Mouse (Mus musculus) left cerebral cortex, postnatal 14 days (tissue): Measurements from ENCODE around the gene Wnt8b. TPM values are rescaled to one million over a fixed set of nuclear protein-coding genes. Genes with fewer than 3 reads are reported as not detected.

Experiments
- DNase-seq, 2 experiments: peaks; one replicate each; pipeline ENCODE4 v3.0.0; 2021 to 2022; ENCODE audit warnings: low spot score in 2 of 2, mixed read lengths in 1 of 2
- intact Hi-C: fragments of 180-260 bp; cut with DNase I; formaldehyde crosslinking; loops from one replicate; pipeline ENCODE4 v1.15.1; 2025
- total RNA-seq, 2 experiments: library from RNA; stranded (reverse); gene quantifications; 2 replicates each; pipeline ENCODE4 v1.2.3; 2021

Wnt8b gene
- total RNA-seq, 2 experiments from 2014 or later = not detected

DNA sequence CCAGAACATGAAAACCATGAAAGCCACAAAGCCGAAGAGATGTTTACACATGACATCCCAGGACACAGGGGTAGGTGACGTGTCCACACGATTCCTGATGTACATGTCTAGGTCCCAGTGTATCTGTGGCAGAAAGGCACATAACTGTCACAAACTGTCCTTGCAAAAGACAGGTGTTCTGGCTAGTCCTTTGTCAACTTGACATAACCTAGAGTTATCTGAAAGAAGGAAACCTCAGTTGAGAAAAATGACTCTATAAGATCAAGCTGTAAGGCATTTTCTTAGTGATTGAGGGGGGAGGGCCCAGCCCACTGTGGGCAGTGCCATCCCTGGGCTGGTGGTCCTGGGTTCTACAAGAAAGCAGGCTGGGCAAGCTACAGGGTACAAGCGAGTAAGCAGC lies 59.5 kb downstream of the Wnt8b start, which contains the start of gene Gm20538:
Gm20538 (minus strand) TSS at position 101 of the 400 bp plus-strand sequence.
- DNase-seq = no peak
- intact Hi-C loops = no loop called here

GRCm38 (mm10) chr19:44553286-44553685 lies 60.0 kb downstream of the Wnt8b start:
- no peak for DNase-seq
- intact Hi-C loops = no loop called here

DNA sequence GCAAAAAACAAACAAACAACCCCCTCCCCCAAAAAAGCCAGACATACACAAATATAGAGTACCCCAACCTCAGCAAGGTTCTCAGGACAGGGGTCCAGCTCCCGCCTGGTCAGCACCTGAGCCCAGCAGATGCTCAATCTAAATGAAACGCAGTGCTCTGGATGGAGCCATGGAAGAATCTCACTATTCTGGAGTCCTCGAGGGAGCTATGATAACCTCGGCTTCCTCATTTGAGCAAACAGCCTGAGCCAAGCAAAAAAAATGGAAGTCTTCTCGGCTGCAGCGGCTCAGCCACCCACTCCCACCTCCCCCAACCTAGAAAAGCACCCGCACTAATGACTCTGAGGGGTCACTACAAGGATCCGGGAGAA lies 61.2 kb downstream of the Wnt8b start:
- no peak for DNase-seq
- intact Hi-C loops = no loop called here

GRCm38 (mm10) chr19:44554861-44555590 lies 61.8 kb downstream of the Wnt8b start, which contains the start of gene Ndufb8:
TSS of gene Ndufb8 (minus strand) at chr19:44555440.
- DNase-seq = peak; percentile 92 to 96
- intact Hi-C loops = no loop called here

DNA sequence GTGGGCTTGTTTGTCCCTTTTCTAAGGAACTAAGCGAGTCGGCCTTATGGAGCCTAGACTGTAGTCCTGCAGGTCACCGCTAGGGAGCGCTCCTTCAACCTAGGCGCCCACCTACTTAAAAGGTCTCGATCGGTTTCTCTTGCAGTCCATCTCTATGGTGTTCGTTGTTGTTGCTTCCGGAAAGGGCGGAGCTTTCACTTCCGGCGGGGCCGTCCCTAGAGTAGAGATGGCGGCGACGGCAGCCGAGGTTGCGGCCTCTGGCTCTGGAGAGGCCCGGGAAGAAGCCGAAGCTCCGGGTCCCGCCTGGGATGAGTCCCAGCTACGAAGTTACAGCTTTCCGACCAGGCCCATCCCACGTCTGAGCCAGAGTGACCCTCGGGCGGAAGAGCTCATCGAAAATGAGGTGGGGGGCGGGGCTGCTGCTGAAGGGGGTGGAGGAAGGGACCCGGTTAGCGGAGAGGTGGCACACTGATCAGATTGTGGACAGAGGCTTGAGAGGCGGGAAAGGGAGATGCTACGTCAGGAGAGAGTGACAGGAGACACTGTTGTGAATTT lies 69.5 kb downstream of the Wnt8b start, which contains the start of gene Hif1an:
Hif1an (plus strand) TSS at position 199 of the 555 bp plus-strand sequence.
- intact Hi-C loops = no loop called here
- DNase-seq = peak; percentile 95 to 96

Other genes with a start within 250 kb of the Wnt8b start
- gene Scd2, start 199.8 kb upstream of the Wnt8b start, total RNA-seq = 100 to 1,000 TPM; 555 to 608 TPM
- 1 to 10 TPM; 1.9 to 2.1 TPM for gene Scd4, start 160.4 kb upstream of the Wnt8b start, total RNA-seq
- gene Scd1, start 85.6 kb upstream of the Wnt8b start, total RNA-seq = 100 to 1,000 TPM; 130 to 138 TPM
- under 1 TPM; 0.30 to 0.33 TPM for gene Sec31b, start 52.4 kb downstream of the Wnt8b start, total RNA-seq
- gene Gm20538, start 59.4 kb downstream of the Wnt8b start, total RNA-seq = not detected
- gene Ndufb8, start 62.0 kb downstream of the Wnt8b start, total RNA-seq = 100 to 1,000 TPM; 408 to 415 TPM
- 10 to 100 TPM; 31.7 to 34.6 TPM for gene Hif1an, start 69.4 kb downstream of the Wnt8b start, total RNA-seq